Mouse (Mus musculus): ENCODE results near the gene Traf3ip1.

GRCm38 (mm10) chr1:91463336-91463995 lies 31.0 kb upstream of the Traf3ip1 start:
- TF ChIP-seq POLR2AphosphoS5 (IDR thresholded peaks at IDR 0.05; ENCODE audit: borderline replicate concordance, low read depth, low read length) (no peak), CTCF (IDR thresholded peaks at IDR 0.05 in 2 of 3, conservative IDR thresholded peaks at IDR 0.05 in 1 of 3; ENCODE audit: control insufficient read depth in 1 of 3, insufficient read depth in 1 of 3, low read depth in 2 of 3, low read length in 3 of 3, poor library complexity in 1 of 3, severe bottlenecking in 1 of 3) (no peak), POLR2A (IDR thresholded peaks at IDR 0.05; ENCODE audit: control insufficient read depth in 1 of 2, insufficient read depth in 1 of 2, low read depth in 1 of 2, low read length in 2 of 2, poor library complexity in 1 of 2) (no peak), MXI1 (IDR thresholded peaks at IDR 0.05; ENCODE audit: low read depth, low read length) (no peak), EP300 (IDR thresholded peaks at IDR 0.05; ENCODE audit: low read depth in 1 of 2, low read length in 2 of 2) (no peak), JUND (IDR thresholded peaks at IDR 0.05; ENCODE audit: low read depth, low read length) (no peak), POLR2AphosphoS2 (IDR thresholded peaks at IDR 0.05; ENCODE audit: low read length) (no peak), ETS1 (IDR thresholded peaks at IDR 0.05; ENCODE audit: low read depth, low read length) (no peak), HCFC1 (IDR thresholded peaks at IDR 0.05; ENCODE audit: low read depth, low read length) (no peak), USF1 (IDR thresholded peaks at IDR 0.05; ENCODE audit: low read depth, low read length) (no peak), ZC3H11A (IDR thresholded peaks at IDR 0.05; ENCODE audit: low read depth, low read length) (no peak)

Data from MEL (cell line).